Mouse (Mus musculus) liver, adult (tissue): Measurements from ENCODE around the gene Tnfrsf12a.

Source experiments
- GATA4 ChIP-seq: IDR thresholded peaks from 2 replicates; pipeline ENCODE4 v1.6.1; 2014; ENCODE audit warnings: mild to moderate bottlenecking, low read length; ENCODE audit not compliant: insufficient replicate concordance

Tnfrsf12a gene

DNA sequence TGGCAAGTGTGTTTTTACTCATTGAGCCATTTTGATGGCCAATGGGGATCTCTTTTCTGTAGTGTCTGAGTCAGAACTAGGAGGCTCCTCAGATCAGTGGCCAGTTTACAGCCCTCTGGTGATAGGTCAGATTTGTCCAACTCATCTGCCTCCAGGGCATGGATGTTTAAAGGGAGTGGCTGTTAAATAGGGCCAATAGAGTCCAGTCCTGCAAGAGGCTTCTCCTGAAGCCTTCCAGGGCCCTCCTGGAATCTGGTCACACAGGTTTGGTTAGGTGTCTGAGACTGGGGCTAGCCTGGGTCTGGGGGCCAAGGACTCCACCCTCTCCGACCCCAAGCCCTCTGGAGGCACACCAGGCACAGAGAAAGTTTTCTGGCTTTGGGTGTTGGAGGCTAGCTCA, 17.2 kb upstream of the Tnfrsf12a start:
- no peak for TF ChIP-seq GATA4

DNA sequence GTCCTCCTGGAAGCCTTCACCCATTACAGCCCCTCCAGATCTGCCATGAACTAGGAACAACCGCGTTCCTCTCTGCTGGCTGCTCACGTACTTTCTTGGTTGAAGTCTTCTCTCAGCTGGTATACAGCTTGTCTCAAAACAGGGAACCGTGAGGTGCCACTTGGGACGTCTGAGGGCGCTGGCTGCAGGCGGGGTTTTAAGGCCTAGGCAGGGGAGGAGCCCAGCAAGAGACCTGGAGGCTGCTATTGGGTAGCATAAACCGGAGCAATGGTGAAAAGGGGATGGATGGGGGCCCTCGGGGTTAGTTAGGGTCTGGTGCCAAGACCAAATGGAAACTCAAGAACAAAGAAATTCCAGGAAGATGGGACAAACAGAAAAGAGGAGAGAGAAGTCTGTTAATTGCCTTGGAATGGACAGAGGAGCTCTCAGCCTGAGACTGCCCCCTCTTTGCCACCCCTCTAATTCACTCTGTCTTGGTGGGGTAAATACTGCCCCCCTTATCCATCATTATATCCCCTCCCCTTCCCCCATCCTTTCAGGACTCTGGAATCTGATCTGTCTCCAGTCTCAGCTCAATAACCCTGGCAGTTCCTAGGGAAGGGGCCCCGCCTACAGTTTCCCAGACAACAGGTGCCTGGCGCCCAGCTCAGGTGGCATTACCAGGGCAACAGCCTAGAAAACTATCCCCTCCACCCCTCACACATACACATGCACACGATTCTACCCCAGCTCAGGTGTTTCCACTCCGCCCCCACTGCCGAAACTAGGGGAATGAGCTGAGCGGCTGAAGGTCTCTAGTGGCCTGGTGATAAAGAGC, 6.8 kb upstream of the Tnfrsf12a start, which contains the start of gene Cldn9:
Gene Cldn9 (minus strand): TSS at position 171 of the 817 bp plus-strand sequence.
- no peak for TF ChIP-seq GATA4

DNA sequence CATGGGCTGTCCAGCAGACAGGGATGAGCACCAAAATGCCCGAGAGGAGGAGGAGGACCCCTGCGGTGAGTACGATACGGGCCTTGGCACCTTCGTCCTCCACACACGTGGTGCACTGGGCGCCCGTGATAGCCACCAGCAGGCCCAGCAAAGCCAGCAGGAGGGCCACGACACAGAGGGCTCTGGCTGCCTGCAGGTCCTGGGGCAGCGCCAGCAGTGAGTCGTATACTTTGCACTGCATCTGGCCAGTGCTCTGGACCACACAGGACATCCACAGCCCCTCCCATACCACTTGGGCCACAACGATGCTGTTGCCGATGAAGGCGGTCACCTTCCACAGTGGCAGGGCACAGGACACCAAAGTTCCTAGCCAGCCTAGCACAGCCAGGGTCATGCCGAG, 6.0 kb upstream of the Tnfrsf12a start:
- no peak for TF ChIP-seq GATA4

DNA sequence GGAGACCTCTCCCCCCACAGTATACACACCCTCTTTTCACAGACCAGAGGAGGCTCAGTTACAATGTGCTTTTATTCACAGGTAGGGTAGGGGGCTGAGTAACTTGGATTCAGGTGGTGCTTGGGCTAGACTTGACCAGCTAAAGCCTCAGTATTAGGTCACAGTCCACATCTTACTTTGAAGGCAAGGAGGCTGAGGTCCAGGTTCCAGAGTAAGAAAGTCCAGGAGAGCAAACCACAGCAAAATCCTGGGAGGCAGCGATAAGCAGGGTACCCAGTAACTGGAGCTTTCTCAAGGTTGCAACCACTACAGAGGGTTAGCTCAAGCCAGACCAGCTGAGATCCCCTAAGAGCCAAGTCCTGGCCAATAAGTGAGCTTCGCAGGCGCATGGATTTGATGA, 5.3 kb upstream of the Tnfrsf12a start:
- no peak for TF ChIP-seq GATA4

DNA sequence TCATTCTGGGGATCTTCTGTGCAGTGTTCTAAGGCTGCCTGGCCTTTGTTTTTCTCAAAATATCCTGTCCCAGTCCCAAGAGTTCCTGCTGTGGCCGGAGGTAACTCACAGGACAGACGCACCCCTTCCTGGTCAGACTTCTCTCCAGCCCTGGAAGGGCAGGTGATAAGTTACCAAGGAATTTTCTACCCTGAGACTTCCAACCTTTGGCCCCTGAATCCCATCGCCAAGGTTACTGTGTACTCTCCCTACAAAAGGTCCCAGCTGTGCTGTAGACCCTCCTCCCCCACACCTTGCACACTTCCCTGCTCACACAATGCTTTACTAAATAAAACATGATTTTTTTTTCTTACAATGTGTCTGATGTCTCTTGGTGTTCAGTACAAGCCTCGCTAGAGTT, 4.8 kb upstream of the Tnfrsf12a start:
- TF ChIP-seq GATA4, result no peak

GRCm38 (mm10) chr17:23681086-23681485, 3.8 kb upstream of the Tnfrsf12a start:
- no peak for TF ChIP-seq GATA4

- TF ChIP-seq GATA4, result no peak
Observed at GRCm38 (mm10) chr17:23680336-23680735, 3.1 kb upstream of the Tnfrsf12a start.

GRCm38 (mm10) chr17:23679127-23679835, 2.0 kb upstream of the Tnfrsf12a start, which contains the start of gene Cldn6:
Gene Cldn6 (plus strand): TSS chr17:23679249.
- TF ChIP-seq GATA4, result no peak

DNA sequence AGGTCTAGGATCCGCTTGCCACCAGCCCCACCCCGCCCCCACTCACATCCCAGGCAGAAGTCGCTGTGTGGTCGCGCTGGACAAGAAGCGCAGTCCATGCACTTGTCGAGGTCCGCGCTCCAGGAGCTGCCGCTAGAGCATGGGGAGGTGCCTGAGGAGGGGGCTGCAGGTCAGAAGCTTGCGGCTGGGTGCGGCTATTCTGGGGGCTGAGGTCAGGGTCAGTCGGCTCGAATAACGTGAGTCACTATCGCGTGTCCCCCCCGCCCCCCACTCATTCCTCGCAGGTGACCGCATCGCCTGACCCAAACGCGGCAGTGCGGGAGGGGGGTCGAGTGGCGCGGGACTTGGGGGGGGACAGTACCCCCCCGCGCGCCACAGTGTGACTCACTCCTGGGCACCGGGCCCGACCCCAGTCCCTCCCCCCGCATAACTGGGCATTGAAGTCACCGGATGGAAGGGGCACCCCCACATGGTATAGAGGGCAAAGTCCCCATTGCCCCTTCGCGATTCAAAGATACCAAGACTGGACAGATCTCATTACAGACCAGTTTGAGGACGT, 716 bp downstream of the Tnfrsf12a start:
- TF ChIP-seq GATA4, result no peak

- TF ChIP-seq GATA4, result no peak
Observed at GRCm38 (mm10) chr17:23675564-23676281, 1.5 kb downstream of the Tnfrsf12a start.

DNA sequence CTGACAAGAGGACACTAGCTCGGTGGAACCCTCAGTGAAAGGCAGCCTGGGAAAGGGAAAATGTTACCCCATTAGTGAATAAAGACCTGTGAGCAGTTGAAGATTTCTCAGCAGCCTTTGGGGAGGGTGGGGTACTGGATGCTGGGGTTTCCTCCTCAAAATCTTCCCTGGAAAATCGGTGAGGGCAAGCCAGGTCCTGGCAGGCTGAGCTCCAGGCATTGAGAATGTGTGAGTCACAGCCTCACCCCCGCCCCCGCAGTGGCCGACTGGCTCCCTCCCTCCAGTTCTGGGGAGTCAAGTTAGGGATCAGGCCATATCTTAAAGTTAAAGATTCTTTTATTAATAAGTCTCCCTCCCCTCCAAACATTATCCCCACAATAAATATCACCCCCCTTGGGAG, 2.1 kb downstream of the Tnfrsf12a start:
- no peak for TF ChIP-seq GATA4

GRCm38 (mm10) chr17:23674271-23674952, 2.9 kb downstream of the Tnfrsf12a start:
- no peak for TF ChIP-seq GATA4

DNA sequence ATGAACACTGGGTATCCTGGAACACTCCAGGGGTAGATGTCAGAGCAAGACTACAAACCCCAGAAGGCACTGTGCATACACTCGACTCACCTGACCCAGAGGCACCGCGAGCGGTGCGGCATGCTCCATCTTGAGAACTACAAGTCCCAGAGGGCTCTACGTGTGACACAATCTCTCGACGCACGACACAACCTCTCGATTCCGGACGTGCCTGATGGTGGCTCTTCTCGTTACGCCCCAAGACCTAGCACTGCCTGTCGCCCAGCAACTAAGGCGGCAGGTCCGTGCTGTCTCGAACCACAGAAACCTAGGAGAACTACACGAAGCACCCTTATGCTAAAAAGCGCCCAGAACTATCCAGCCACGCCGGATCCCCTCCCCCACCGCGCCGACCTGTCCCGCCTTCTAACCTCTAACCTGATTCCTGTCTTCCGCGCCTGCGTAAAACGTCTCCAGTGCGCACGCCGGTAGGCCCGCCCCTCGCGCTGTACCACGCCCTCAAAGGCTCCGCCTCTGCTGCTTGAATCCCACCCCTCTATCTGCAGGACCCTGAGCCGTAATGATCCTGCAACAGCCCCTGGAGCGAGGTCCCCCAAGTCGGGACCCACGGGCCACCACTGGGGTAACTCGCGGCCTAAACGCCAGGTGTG, 3.7 kb downstream of the Tnfrsf12a start, which contains the start of the genes Hcfc1r1 and Thoc6:
Gene Hcfc1r1 (plus strand): TSS at position 173 of the 650 bp plus-strand sequence.
Gene Thoc6 (minus strand): TSS at position 459 of the 650 bp plus-strand sequence.
- TF ChIP-seq GATA4, result peak; percentile 58; the same call in 1 of the 2 replicates

GRCm38 (mm10) chr17:23672761-23673160, 4.5 kb downstream of the Tnfrsf12a start:
- TF ChIP-seq GATA4, result no peak
